Mouse (Mus musculus) stomach, postnatal 0 days (tissue): ENCODE data around the gene Slc9a9. TPM values are rescaled to one million over a fixed set of nuclear protein-coding genes. Genes with fewer than 3 reads are reported as not detected.

Source experiments
- ATAC-seq: fragments of 200-750 bp; cut with Nextera tagmentation; 2 replicates; pipeline ENCODE4 v1.8.0; 2017; ENCODE audit not compliant: low FRiP score, low TSS enrichment
- DNase-seq: peaks from one replicate; pipeline ENCODE4 v3.0.0-alpha.2; 2016; ENCODE audit warnings: low spot score
- H3K27ac ChIP-seq: fragments of 300-500 bp; sonication (generic); replicated peaks from 2 replicates; pipeline ENCODE4 v1.5.1; 2014; ENCODE audit warnings: mild to moderate bottlenecking, control low read depth
- H3K27me3 ChIP-seq: fragments of 300-500 bp; sonication (generic); 2 replicates; pipeline ENCODE4 v1.6.1; 2014; ENCODE audit warnings: low read length; ENCODE audit not compliant: control insufficient read depth, insufficient read depth
- H3K36me3 ChIP-seq: fragments of 300-500 bp; sonication (generic); 2 replicates; pipeline ENCODE4 v1.6.1; 2014; ENCODE audit warnings: low read length, mixed read lengths; ENCODE audit not compliant: control insufficient read depth, insufficient read depth
- H3K4me1 ChIP-seq: fragments of 300-500 bp; sonication (generic); replicated peaks from 2 replicates; pipeline ENCODE4 v1.6.1; 2014; ENCODE audit warnings: antibody characterized with exemption; ENCODE audit not compliant: control insufficient read depth, insufficient read depth
- H3K4me2 ChIP-seq: fragments of 300-500 bp; sonication (generic); replicated peaks from 2 replicates; pipeline ENCODE4 v1.6.1; 2014; ENCODE audit warnings: low read depth, mild to moderate bottlenecking, control low read depth, moderate library complexity
- H3K4me3 ChIP-seq: fragments of 300-500 bp; sonication (generic); 2 replicates; pipeline ENCODE4 v1.5.1; 2014; ENCODE audit warnings: low read depth, low read length, control low read depth
- H3K9ac ChIP-seq: fragments of 300-500 bp; sonication (generic); 2 replicates; pipeline ENCODE4 v1.6.1; 2014; ENCODE audit warnings: mild to moderate bottlenecking, low read length, control low read depth, mixed read lengths
- H3K9me3 ChIP-seq: fragments of 300-500 bp; sonication (generic); 2 replicates; pipeline ENCODE4 v1.6.1; 2016; ENCODE audit warnings: low read length; ENCODE audit not compliant: control insufficient read depth
- CTCF ChIP-seq: IDR thresholded peaks from 2 replicates; pipeline ENCODE4 v1.5.1; 2016; ENCODE audit warnings: antibody characterized with exemption, low read depth, mild to moderate bottlenecking, moderate library complexity
- EP300 ChIP-seq: optimal IDR thresholded peaks from 2 replicates; pipeline ENCODE3; 2016; ENCODE audit warnings: antibody characterized with exemption
- WGBS: fragments of 180-500 bp; shearing (Covaris S2); extraction: QIAGEN DNeasy Blood & Tissue Kit; methylation state at CpG from one replicate; pipeline ENCODE4 v1.1.7; 2014; 5-methylcytosine and 5-hydroxymethylcytosine counted together
- polyA plus RNA-seq: library from polyadenylated mRNA; unstranded; fragments of >200 nt; fragmentation: Nextera tagmentation; extraction: Ambion mirVana; gene quantifications from 2 replicates; pipeline ENCODE4 v1.2.1, GENCODE M21; 2015

The Slc9a9 gene
- polyA plus RNA-seq, 1 experiment from 2014 or later: 3.4 TPM

DNA sequence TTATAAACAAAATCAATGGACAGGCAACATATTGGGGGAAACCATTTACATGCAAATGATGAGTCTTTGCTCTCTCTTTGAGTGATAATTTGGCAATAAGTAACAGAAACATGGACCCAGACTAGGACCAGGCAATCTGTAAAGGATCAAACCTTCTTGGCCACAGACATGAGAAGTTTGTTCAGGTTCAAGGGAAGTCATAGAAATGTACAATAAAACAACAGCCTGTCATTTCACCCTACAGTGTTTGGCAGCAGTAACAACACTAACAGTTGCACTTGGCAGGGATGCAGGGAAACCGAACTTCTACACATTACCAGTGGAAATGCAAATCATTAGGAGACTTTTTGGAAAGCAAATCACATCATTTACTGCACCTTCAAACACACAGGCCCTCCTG, 164.1 kb downstream of the Slc9a9 start:
- 75% methylated on average over 1 of the region's 1 CpGs for WGBS
- no peaks in the 10 kb centered on the region for H3K4me1 ChIP-seq
- DNase-seq: no peak
- H3K36me3 ChIP-seq: no peaks in the 10 kb centered on the region
- no peaks in the 10 kb centered on the region for H3K27me3 ChIP-seq
- H3K27ac ChIP-seq: no peak overlapping the region
- no peak for TF ChIP-seq EP300
- no peak for TF ChIP-seq CTCF
- no peak for ATAC-seq
- no peak overlapping the region for H3K9ac ChIP-seq
- no peak overlapping the region for H3K4me2 ChIP-seq
- H3K9me3 ChIP-seq: no peaks in the 10 kb centered on the region
- H3K4me3 ChIP-seq: no peak overlapping the region

DNA sequence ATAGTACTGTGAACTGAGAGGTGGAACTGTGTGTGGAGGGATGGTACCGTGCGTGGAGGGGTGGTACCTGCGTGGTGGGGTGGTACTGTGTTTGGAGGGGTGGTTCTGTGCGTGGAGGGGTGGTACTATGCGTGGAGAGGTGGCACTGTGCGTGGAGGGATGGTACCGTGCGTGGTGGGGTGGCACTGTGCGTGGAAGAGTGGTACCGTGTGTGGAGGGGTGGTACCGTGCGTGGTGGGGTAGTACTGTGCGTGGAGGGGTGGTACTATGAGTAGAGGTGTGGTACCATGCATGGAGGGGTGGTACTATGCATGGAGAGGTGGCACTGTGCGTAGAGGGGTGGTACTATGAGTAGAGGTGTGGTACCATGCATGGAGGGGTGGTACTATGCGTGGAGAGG, 167.7 kb downstream of the Slc9a9 start:
- no peak overlapping the region for H3K4me3 ChIP-seq
- WGBS: 87% methylated on average over 15 of the region's 15 CpGs
- DNase-seq (no peak), ATAC-seq (no peak)
- no peak for TF ChIP-seq EP300
- TF ChIP-seq CTCF: no peak
- H3K36me3 ChIP-seq: no peaks in the 10 kb centered on the region
- H3K27me3 ChIP-seq: no peaks in the 10 kb centered on the region
- no peaks in the 10 kb centered on the region for H3K4me1 ChIP-seq
- no peak overlapping the region for H3K4me2 ChIP-seq
- H3K27ac ChIP-seq: no peak overlapping the region
- no peaks in the 10 kb centered on the region for H3K9me3 ChIP-seq
- no peak overlapping the region for H3K9ac ChIP-seq

DNA sequence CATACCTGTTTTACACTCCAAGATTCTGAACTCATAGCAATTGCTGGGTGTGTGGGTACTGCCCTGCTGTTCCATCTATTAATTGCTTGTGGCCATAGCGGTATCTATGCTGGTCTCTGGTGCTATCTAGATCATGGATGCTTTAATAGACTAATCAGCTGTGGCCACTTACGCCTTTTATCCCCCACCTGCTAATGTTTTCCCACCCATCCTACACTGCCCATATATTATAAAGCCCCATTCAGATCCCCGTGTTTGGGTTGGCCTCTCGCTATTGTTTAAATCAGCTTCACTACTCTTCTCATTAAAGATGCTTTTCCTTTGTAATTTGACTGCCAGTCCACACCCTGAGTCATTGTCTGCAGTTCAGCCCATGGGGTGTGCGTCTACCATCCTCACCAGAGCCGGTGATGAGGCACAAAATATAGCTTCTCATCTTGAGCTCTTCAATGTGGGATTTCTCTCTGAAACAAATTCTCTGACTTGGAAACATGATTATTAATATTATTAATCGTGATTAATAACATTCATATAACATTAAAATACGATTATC, 168.8 kb downstream of the Slc9a9 start:
- H3K4me3 ChIP-seq: no peak overlapping the region
- WGBS: 83% methylated on average over 8 of the region's 8 CpGs
- DNase-seq (no peak), ATAC-seq (no peak)
- H3K27ac ChIP-seq: no peak overlapping the region
- H3K4me2 ChIP-seq: no peak overlapping the region
- no peaks in the 10 kb centered on the region for H3K9me3 ChIP-seq
- no peak overlapping the region for H3K9ac ChIP-seq
- TF ChIP-seq CTCF (no peak), EP300 (no peak)
- H3K4me1 ChIP-seq: no peaks in the 10 kb centered on the region
- H3K36me3 ChIP-seq: no peaks in the 10 kb centered on the region
- no peaks in the 10 kb centered on the region for H3K27me3 ChIP-seq

DNA sequence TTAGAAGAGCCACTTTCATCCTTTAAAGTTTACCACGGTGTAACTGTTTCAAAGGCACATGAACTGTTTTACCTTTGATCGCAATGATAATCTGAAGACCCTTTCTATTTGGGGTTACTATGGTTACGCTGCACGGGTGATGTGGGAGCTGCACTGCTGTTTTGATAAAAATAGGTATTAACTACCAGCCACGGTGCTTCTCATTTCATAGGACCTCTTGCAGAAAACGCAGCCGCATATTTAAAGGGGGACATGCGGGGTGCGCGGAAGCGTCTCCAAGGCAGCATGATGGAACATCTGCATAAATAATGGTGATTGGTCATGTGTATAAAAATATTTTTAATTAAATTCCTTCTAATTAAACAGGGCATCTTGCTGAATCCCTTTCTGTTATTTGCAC, 169.5 kb downstream of the Slc9a9 start:
- Histone ChIP-seq H3K4me1 (no peaks in the 10 kb centered on the region), H3K9ac (no peak overlapping the region), H3K4me3 (no peak overlapping the region), H3K9me3 (no peaks in the 10 kb centered on the region), H3K4me2 (no peak overlapping the region), H3K27ac (no peak overlapping the region), H3K36me3 (no peaks in the 10 kb centered on the region), H3K27me3 (no peaks in the 10 kb centered on the region)
- 82% methylated on average over 11 of the region's 11 CpGs for WGBS
- no peak for TF ChIP-seq CTCF
- no peak for TF ChIP-seq EP300
- ATAC-seq: no peak
- no peak for DNase-seq

DNA sequence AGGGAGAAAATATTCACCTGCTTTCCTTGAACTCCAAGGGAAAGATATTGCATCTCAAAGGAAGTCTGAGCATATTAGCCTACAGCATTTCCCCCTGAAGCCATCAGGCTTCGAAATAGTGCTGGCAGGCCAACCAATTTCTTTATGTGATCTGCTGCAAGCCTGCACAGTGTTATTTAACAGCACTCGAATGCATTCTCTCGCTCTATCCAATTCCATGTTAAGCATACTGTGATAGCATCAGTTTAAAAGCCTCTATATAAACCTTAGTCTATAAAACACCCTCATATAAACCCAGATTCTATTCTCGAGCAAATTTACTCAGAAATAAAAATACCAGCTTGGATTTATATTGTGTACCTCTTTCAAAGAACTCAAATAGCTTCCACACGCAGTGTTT, 170.7 kb downstream of the Slc9a9 start:
- Histone ChIP-seq H3K4me3 (no peak overlapping the region), H3K4me2 (no peak overlapping the region)
- DNase-seq: no peak

DNA sequence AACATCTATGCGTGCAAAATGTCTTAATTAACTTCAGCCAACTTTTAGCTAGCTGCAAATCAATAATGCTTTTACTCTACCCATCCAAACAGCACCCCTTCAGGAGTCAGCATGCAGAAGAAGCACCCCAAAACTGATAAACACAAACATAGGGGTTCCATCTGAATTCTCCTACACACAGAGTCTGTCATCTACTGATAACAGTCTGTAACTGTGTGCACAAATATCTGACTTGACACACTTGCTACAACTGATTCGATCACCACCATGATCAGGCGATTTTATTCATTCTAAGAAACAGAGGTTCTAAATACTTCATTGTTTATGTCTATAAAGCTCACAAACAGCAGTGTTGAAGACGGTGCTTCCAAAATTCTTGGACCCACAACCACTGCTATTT, 171.3 kb downstream of the Slc9a9 start:
- DNase-seq (no peak), ATAC-seq (no peak)

More for the DNA sequence above, 170.7 kb downstream of the Slc9a9 start:
- Histone ChIP-seq H3K27me3 (no peaks in the 10 kb centered on the region), H3K4me1 (no peaks in the 10 kb centered on the region), H3K9me3 (no peaks in the 10 kb centered on the region), H3K36me3 (no peaks in the 10 kb centered on the region), H3K9ac (no peak overlapping the region), H3K27ac (no peak overlapping the region)
- TF ChIP-seq CTCF (no peak), EP300 (no peak)
- no peak for ATAC-seq
- WGBS: 64% methylated on average over 5 of the region's 5 CpGs

More for the DNA sequence above, 171.3 kb downstream of the Slc9a9 start:
- no peak for TF ChIP-seq CTCF
- TF ChIP-seq EP300: no peak
- Histone ChIP-seq H3K9ac (no peak overlapping the region), H3K4me2 (no peak overlapping the region), H3K27me3 (no peaks in the 10 kb centered on the region), H3K4me3 (no peak overlapping the region), H3K4me1 (no peaks in the 10 kb centered on the region), H3K36me3 (no peaks in the 10 kb centered on the region), H3K27ac (no peak overlapping the region), H3K9me3 (no peaks in the 10 kb centered on the region)
- WGBS: 81% methylated on average over 4 of the region's 4 CpGs
